Mouse (Mus musculus) heart, adult 2 months (tissue): ENCODE measurements around the gene Paf1.

Source experiments
- CTCF ChIP-seq: fragments of 200-600 bp; IDR thresholded peaks from 2 replicates; pipeline ENCODE4 v1.8.1; 2022; ENCODE audit warnings: antibody characterized with exemption, mild to moderate bottlenecking, moderate library complexity
- POLR2A ChIP-seq: fragments of 200-500 bp; IDR thresholded peaks from 2 replicates; pipeline ENCODE4 v1.6.1; 2011; ENCODE audit warnings: mild to moderate bottlenecking, low read depth, low read length, control low read depth; ENCODE audit not compliant: insufficient read depth

GRCm38 (mm10) chr7:28357984-28358383, 34.8 kb upstream of the Paf1 start:
- TF ChIP-seq CTCF, result no peak
- TF ChIP-seq POLR2A, result peak; percentile 22; the same call in 1 of the 2 replicates
